13 mouse cellular contexts compared by ENCODE assay signal in genomic region chr2:164940140-164940830, GRCm38 (mm10). TPM values are rescaled to one million over a fixed set of nuclear protein-coding genes. Genes with fewer than 3 reads are reported as not detected.
DNase-seq lines count a peak whose midpoint lies in the region; ATAC-seq and TF ChIP-seq lines count a peak whose summit lies in the region.
"Had no signal": no experiment of that assay in that cellular context is flagged by ENCODE, and none has a peak within 500 bp of the region (broad histone marks: within the 10 kb centered on the region; RNA-seq: fewer than 3 reads in every experiment).

Mmp9 (plus strand) TSS chr2:164940780.

- ATAC-seq in midbrain, embryonic 13.5 days: no peak
- no peak; the same call in 1 of the 2 replicates for ATAC-seq in midbrain, embryonic 11.5 days (ENCODE audit: low FRiP score)
- no peak for ATAC-seq in hindbrain, embryonic 15.5 days (ENCODE audit: low FRiP score, low read depth)
- no peak for ATAC-seq in monocyte, adult 5-6 weeks (replicated peaks; ENCODE audit: insufficient number of reproducible peaks, low FRiP score, low TSS enrichment, poor library complexity, severe bottlenecking)

- 0 out of 2 replicates have a peak within 1 kb of the TSS, but pooled peaks have one; percentile 15 for H3K9ac ChIP-seq in midbrain, embryonic 13.5 days (replicated peaks)
- no peak within 1 kb of the TSS for H3K9ac ChIP-seq in midbrain, embryonic 11.5 days (ENCODE audit: low read length)
- peak within 1 kb of the TSS; percentile 46; the same call in 1 of the 2 replicates for H3K9ac ChIP-seq in hindbrain, embryonic 15.5 days
- H3K9ac ChIP-seq: heart, embryonic 12.5 days had no signal

- H3K36me3 ChIP-seq in midbrain, embryonic 13.5 days: no peaks in the 10 kb centered on the region
- H3K36me3 ChIP-seq in midbrain, embryonic 11.5 days (ENCODE audit: control insufficient read depth, insufficient read depth, low read length): no peaks in the 10 kb centered on the region
- H3K36me3 ChIP-seq in hindbrain, embryonic 15.5 days: no peaks in the 10 kb centered on the region
- H3K36me3 ChIP-seq: heart, embryonic 12.5 days; midbrain, embryonic 12.5 days had no signal

- 25% methylated on average over 10 of the region's 10 CpGs for WGBS in midbrain, embryonic 13.5 days
- 21% methylated on average over 10 of the region's 10 CpGs for WGBS in midbrain, embryonic 11.5 days
- WGBS in hindbrain, embryonic 15.5 days: 30% methylated on average over 10 of the region's 10 CpGs

- peaks cover 53% of the 10 kb centered on the region for H3K27me3 ChIP-seq in midbrain, embryonic 13.5 days
- H3K27me3 ChIP-seq in midbrain, embryonic 11.5 days (ENCODE audit: control insufficient read depth, insufficient read depth, low read length): peaks cover 24% of the 10 kb centered on the region
- H3K27me3 ChIP-seq in hindbrain, embryonic 15.5 days: peaks cover 3% of the 10 kb centered on the region; the same call in 1 of the 2 replicates

- H3K4me1 ChIP-seq in midbrain, embryonic 13.5 days (replicated peaks): peaks cover 26% of the 10 kb centered on the region
- H3K4me1 ChIP-seq in midbrain, embryonic 11.5 days (ENCODE audit: control insufficient read depth, insufficient read depth, low read length): peaks cover 18% of the 10 kb centered on the region
- peaks cover 27% of the 10 kb centered on the region for H3K4me1 ChIP-seq in hindbrain, embryonic 15.5 days (replicated peaks)

- peak within 1 kb of the TSS; percentile 67 for H3K4me2 ChIP-seq in midbrain, embryonic 13.5 days (replicated peaks)
- H3K4me2 ChIP-seq in midbrain, embryonic 11.5 days: no peak within 1 kb of the TSS
- peak within 1 kb of the TSS; percentile 69 for H3K4me2 ChIP-seq in hindbrain, embryonic 15.5 days

- no peak within 1 kb of the TSS for H3K4me3 ChIP-seq in midbrain, embryonic 13.5 days (replicated peaks)
- no peak within 1 kb of the TSS for H3K4me3 ChIP-seq in midbrain, embryonic 11.5 days (ENCODE audit: low read depth, low read length)
- no peak within 1 kb of the TSS for H3K4me3 ChIP-seq in hindbrain, embryonic 15.5 days
- H3K4me3 ChIP-seq in layer of hippocampus, adult 2 months: no peak within 1 kb of the TSS

- peak within 1 kb of the TSS; percentile 80 for H3K27ac ChIP-seq in midbrain, embryonic 13.5 days
- H3K27ac ChIP-seq in midbrain, embryonic 11.5 days (ENCODE audit: low read depth, low read length): no peak within 1 kb of the TSS
- H3K27ac ChIP-seq in hindbrain, embryonic 15.5 days (replicated peaks): peak within 1 kb of the TSS; percentile 84
- no peak within 1 kb of the TSS for H3K27ac ChIP-seq in layer of hippocampus, adult 2 months
- H3K27ac ChIP-seq: midbrain, embryonic 12.5 days had no signal

- no peak for DNase-seq in midbrain, embryonic 11.5 days (ENCODE audit: low spot score, missing footprints)
- peak; percentile 38 for DNase-seq in embryo, embryonic 11.5 days (ENCODE audit: low read depth, low spot score)
- DNase-seq in right cerebral cortex, postnatal 10 days (ENCODE audit: low spot score in 2 of 2): no peak
- DNase-seq in spleen, postnatal 4 days (ENCODE audit: low spot score in 2 of 2): no peak
- no peak for DNase-seq in layer of hippocampus, adult 2 months (ENCODE audit: low spot score in 2 of 2)
- DNase-seq: cerebellum, adult 11-12 months; kidney, adult 18-20 months; thymus, postnatal 4 days had no signal

- H3K9me3 ChIP-seq in midbrain, embryonic 13.5 days: no peaks in the 10 kb centered on the region
- H3K9me3 ChIP-seq in midbrain, embryonic 11.5 days (ENCODE audit: control insufficient read depth, low read length): no peaks in the 10 kb centered on the region
- no peaks in the 10 kb centered on the region for H3K9me3 ChIP-seq in hindbrain, embryonic 15.5 days
- H3K9me3 ChIP-seq: heart, embryonic 12.5 days; midbrain, embryonic 12.5 days had no signal

- no peak for TF ChIP-seq CTCF in layer of hippocampus, adult 2 months (conservative IDR thresholded peaks at IDR 0.05)

RNA-seq across cellular contexts. Expression of gene Mmp9, which starts in this region (rescaled TPM):
- 17.2 and 19.5 TPM in 2 replicates for polyA plus RNA-seq in midbrain, embryonic 13.5 days (2015; fragmentation: Nextera tagmentation; extraction: Ambion mirVana)
- polyA plus RNA-seq in midbrain, embryonic 11.5 days (2014; fragmentation: Nextera tagmentation; extraction: Ambion mirVana): 1.9 and 2.0 TPM in 2 replicates
- 27.0 and 37.2 TPM in 2 replicates for polyA plus RNA-seq in hindbrain, embryonic 15.5 days (2015; fragmentation: Nextera tagmentation; extraction: Ambion mirVana)
- 1.7 to 19.4 TPM (median 15.0 TPM) in 3 replicates for total RNA-seq in monocyte, adult 5-6 weeks (2017)
- 1 to 10 TPM; 1.4 to 2.2 TPM for total RNA-seq in layer of hippocampus, adult 2 months (2021)

Comparison
In these comparisons a context has a peak if more than half of its experiments do, and no peak if none do; other contexts are left out.
1. H3K27ac ChIP-seq: peak in midbrain, embryonic 13.5 days (single experiment) and hindbrain, embryonic 15.5 days (single experiment); none in midbrain, embryonic 11.5 days (single experiment) and layer of hippocampus, adult 2 months (single experiment).